ENCODE assay signal across 8 mouse cellular contexts in the genomic region with DNA sequence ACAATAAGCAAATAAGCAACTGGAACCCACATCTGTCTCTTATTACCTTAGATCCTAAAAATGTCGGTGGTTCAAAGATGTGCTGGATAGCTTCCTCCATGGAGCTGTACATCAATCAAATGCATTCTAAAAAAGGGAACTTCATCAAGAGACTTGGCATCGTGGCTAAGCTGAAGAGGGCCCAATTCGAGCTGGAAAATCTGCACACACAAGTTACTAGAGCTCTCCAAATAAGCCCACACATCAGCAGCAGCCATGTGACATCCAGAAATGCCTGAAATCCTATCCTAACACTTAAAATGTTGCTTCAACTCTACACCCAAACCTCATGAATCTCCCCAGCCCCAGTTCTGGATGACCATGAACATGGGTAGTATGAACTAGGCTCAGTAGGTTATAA.
"Had no signal": no experiment of that assay in that cellular context is flagged by ENCODE, and none has a peak within 500 bp of the region (broad histone marks: within the 10 kb centered on the region; RNA-seq: fewer than 3 reads in every experiment).

No protein-coding gene starts in this region.

- DNase-seq: kidney, adult 11 months; kidney, adult 9 months; kidney, postnatal 36 days; layer of hippocampus, adult 9-11 months; layer of hippocampus, postnatal 36 days; lung, adult 18-20 months; midbrain, embryonic 14.5 days; thymus, postnatal 36 days had no signal
